Mouse (Mus musculus): ENCODE results near the gene Mlst8.

GRCm38 (mm10) chr17:24469910-24470602 is 8.8 kb downstream of the Mlst8 start, which contains the start of the genes E4f1 and Pgp:
- peak; percentile 43 for TF ChIP-seq POLR2A (IDR thresholded peaks at IDR 0.05; ENCODE audit: low read depth, low read length)
- no peak for TF ChIP-seq CTCF (IDR thresholded peaks at IDR 0.05; ENCODE audit: extremely low read depth, insufficient read length, insufficient replicate concordance, low read depth, low read length)
